Mouse (Mus musculus): ENCODE results near the gene Cnmd. TPM values are rescaled to one million over a fixed set of nuclear protein-coding genes. Genes with fewer than 3 reads are reported as not detected.

Cnmd gene
- polyA plus RNA-seq, 1 experiment, result 0.09 TPM

DNA sequence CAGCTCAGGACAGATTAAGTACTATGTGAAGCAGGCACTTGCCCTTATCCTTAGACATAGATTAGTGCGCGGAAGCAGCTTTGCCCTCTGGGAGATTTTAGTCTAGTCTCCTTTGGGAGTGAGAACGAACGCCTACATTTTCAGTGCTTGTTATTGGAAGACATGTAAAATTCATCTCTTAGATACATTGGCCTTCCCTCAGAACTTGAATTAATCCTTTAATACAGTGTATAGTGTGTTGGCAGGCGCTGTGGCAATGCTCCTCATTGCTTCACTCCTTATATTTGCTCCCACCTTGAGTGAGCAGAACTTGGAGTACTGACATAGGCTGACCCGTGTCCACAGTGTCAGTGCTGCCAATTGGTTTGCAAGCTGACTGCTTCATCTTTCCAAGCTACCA is 53.7 kb downstream of the Cnmd start:
- H3K4me1 ChIP-seq (ENCODE audit: control insufficient read depth, insufficient read depth, low read length), result no peaks in the 10 kb centered on the region
- H3K4me3 ChIP-seq (ENCODE audit: insufficient read depth, low read depth, low read length), result no peak overlapping the region
- no peak for TF ChIP-seq POLR2A (IDR thresholded peaks at IDR 0.05; ENCODE audit: low read depth, low read length)
- TF ChIP-seq CTCF (conservative IDR thresholded peaks at IDR 0.05; ENCODE audit: insufficient read depth, insufficient read length, low read depth, low read length), result no peak
- DNase-seq, result no peak
- no peaks in the 10 kb centered on the region for H3K27me3 ChIP-seq (replicated peaks; ENCODE audit: control insufficient read depth, insufficient read depth, low read length)
- H3K27ac ChIP-seq (ENCODE audit: insufficient read depth, low read depth, low read length), result no peak overlapping the region
- WGBS, result 97% methylated on average over 6 of the region's 6 CpGs
- H3K36me3 ChIP-seq (ENCODE audit: control insufficient read depth, insufficient read depth, low read length), result peaks cover 8% of the 10 kb centered on the region

DNA sequence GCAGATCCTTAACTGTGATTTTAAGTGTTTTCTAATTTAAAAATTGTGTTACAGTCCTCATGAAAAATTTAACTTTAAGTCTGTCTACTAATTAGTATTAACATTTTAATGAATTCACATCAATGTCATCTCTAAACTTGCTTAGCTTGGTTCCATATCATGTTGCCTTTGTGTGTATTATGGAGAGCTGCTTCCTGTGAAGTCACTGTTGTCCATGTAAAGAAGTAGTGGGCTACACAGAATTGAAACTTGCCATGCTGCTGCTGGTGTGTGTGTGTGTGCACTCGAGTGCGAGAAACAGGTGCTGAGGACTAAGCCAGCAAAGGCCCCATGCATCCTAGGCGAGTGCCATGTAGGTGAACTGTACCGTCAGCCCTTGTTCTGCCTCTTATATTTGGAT is 54.6 kb downstream of the Cnmd start:
- Histone ChIP-seq H3K4me3 (ENCODE audit: insufficient read depth, low read depth, low read length) (no peak overlapping the region), H3K27me3 (replicated peaks; ENCODE audit: control insufficient read depth, insufficient read depth, low read length) (no peaks in the 10 kb centered on the region), H3K36me3 (ENCODE audit: control insufficient read depth, insufficient read depth, low read length) (peaks cover 5% of the 10 kb centered on the region), H3K27ac (ENCODE audit: insufficient read depth, low read depth, low read length) (no peak overlapping the region), H3K4me1 (ENCODE audit: control insufficient read depth, insufficient read depth, low read length) (no peaks in the 10 kb centered on the region)
- WGBS, result 97% methylated on average over 4 of the region's 4 CpGs
- no peak for DNase-seq
- TF ChIP-seq CTCF (conservative IDR thresholded peaks at IDR 0.05; ENCODE audit: insufficient read depth, insufficient read length, low read depth, low read length) (no peak), POLR2A (IDR thresholded peaks at IDR 0.05; ENCODE audit: low read depth, low read length) (no peak)

DNA sequence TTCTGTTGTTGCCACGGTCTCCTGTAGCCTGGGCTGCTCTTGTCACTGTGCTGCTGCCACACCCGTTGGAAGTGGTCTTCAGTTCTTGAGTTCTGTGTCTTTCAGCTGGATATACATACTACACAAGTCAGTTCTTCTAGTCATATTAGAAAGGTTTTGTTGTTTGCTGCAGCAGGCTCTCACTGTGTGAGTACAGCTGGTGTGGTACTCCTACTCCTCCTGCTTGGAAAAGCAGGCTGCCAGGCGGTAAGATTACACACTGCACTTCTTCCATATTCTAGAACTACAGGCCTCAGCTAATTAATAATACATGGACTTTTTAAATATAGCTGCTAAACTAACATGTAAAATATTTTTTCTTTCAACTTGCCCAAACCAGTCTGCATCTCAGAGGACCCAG is 55.1 kb downstream of the Cnmd start:
- H3K4me3 ChIP-seq (ENCODE audit: insufficient read depth, low read depth, low read length), result no peak overlapping the region
- 93% methylated on average over 3 of the region's 3 CpGs for WGBS
- H3K27me3 ChIP-seq (replicated peaks; ENCODE audit: control insufficient read depth, insufficient read depth, low read length), result no peaks in the 10 kb centered on the region
- TF ChIP-seq CTCF (conservative IDR thresholded peaks at IDR 0.05; ENCODE audit: insufficient read depth, insufficient read length, low read depth, low read length) (no peak), POLR2A (IDR thresholded peaks at IDR 0.05; ENCODE audit: low read depth, low read length) (no peak)
- H3K4me1 ChIP-seq (ENCODE audit: control insufficient read depth, insufficient read depth, low read length), result no peaks in the 10 kb centered on the region
- H3K36me3 ChIP-seq (ENCODE audit: control insufficient read depth, insufficient read depth, low read length), result peaks cover 5% of the 10 kb centered on the region
- no peak overlapping the region for H3K27ac ChIP-seq (ENCODE audit: insufficient read depth, low read depth, low read length)
- DNase-seq, result no peak

DNA sequence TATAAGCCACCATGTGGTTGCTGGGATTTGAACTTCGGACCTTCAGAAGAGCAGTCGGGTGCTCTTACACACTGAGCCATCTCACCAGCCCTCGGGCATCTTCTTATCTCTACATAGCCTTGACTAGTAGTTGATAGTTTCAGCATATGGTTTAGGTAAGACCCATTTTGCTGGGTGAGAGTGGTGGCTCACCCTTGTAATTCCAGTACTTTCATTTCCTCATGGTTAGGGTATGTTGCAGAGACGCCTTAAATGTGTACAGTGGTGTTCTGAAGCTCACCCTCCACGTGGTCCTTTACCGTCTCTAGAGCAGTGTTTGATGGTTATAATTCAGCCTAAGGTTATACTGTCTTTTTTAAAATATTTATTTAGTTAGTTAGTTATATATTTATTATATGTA is 55.6 kb downstream of the Cnmd start:
- DNase-seq, result no peak
- 87% methylated on average over 6 of the region's 6 CpGs for WGBS
- Histone ChIP-seq H3K4me3 (ENCODE audit: insufficient read depth, low read depth, low read length) (no peak overlapping the region), H3K36me3 (ENCODE audit: control insufficient read depth, insufficient read depth, low read length) (peaks cover 5% of the 10 kb centered on the region), H3K4me1 (ENCODE audit: control insufficient read depth, insufficient read depth, low read length) (no peaks in the 10 kb centered on the region), H3K27me3 (replicated peaks; ENCODE audit: control insufficient read depth, insufficient read depth, low read length) (no peaks in the 10 kb centered on the region), H3K27ac (ENCODE audit: insufficient read depth, low read depth, low read length) (no peak overlapping the region)
- TF ChIP-seq CTCF (conservative IDR thresholded peaks at IDR 0.05; ENCODE audit: insufficient read depth, insufficient read length, low read depth, low read length) (no peak), POLR2A (IDR thresholded peaks at IDR 0.05; ENCODE audit: low read depth, low read length) (no peak)

DNA sequence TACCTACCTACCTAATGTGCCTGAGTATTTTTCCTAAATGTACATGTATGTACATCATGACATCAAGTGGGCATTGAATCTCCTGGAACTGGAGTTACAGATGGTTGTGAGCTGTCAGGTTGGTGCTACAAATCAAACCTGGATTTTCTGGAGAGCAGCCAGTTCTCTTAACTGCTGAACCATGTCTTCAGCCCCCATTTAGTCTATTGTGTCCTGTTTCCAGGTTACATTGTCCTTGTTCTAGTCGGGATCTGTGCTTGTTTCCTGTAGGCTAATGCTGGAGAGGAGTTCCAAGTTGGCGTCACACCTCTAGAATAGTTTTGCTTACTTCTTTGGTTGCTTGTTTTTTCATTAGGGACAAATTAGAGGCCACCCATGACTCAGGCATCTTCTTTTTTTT is 56.1 kb downstream of the Cnmd start:
- 39% methylated on average over 2 of the region's 2 CpGs for WGBS
- no peak for TF ChIP-seq POLR2A (IDR thresholded peaks at IDR 0.05; ENCODE audit: low read depth, low read length)
- TF ChIP-seq CTCF (conservative IDR thresholded peaks at IDR 0.05; ENCODE audit: insufficient read depth, insufficient read length, low read depth, low read length), result no peak
- H3K27me3 ChIP-seq (replicated peaks; ENCODE audit: control insufficient read depth, insufficient read depth, low read length), result no peaks in the 10 kb centered on the region
- no peak overlapping the region for H3K27ac ChIP-seq (ENCODE audit: insufficient read depth, low read depth, low read length)
- peak; percentile 52 for DNase-seq
- peaks cover 8% of the 10 kb centered on the region for H3K36me3 ChIP-seq (ENCODE audit: control insufficient read depth, insufficient read depth, low read length)
- H3K4me1 ChIP-seq (ENCODE audit: control insufficient read depth, insufficient read depth, low read length), result no peaks in the 10 kb centered on the region
- H3K4me3 ChIP-seq (ENCODE audit: insufficient read depth, low read depth, low read length), result no peak overlapping the region

DNA sequence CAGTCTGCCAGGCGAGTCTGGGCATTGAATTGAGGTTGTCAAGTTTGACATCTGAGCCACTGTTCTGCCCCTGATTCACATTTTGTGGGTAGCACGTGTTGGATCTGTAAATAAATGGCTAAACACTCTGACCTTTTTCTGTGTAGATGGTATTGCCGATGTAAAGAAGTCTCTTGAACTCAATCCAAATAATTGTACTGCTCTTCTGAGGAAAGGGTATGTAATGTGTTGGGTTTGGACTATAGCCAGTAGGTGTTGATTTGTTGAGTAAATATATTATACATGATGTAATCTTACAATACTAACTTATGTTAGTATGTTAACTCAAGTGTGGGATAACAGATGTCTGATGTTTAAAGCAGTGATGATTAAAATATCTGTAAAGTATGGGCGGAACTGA is 65.4 kb downstream of the Cnmd start:
- TF ChIP-seq POLR2A (IDR thresholded peaks at IDR 0.05; ENCODE audit: low read depth, low read length) (no peak), CTCF (conservative IDR thresholded peaks at IDR 0.05; ENCODE audit: insufficient read depth, insufficient read length, low read depth, low read length) (no peak)
- Histone ChIP-seq H3K4me3 (ENCODE audit: insufficient read depth, low read depth, low read length) (no peak overlapping the region), H3K27ac (ENCODE audit: insufficient read depth, low read depth, low read length) (no peak overlapping the region), H3K4me1 (ENCODE audit: control insufficient read depth, insufficient read depth, low read length) (no peaks in the 10 kb centered on the region), H3K36me3 (ENCODE audit: control insufficient read depth, insufficient read depth, low read length) (peaks cover 5% of the 10 kb centered on the region), H3K27me3 (replicated peaks; ENCODE audit: control insufficient read depth, insufficient read depth, low read length) (no peaks in the 10 kb centered on the region)
- 54% methylated on average over 4 of the region's 4 CpGs for WGBS
- DNase-seq, result no peak

DNA sequence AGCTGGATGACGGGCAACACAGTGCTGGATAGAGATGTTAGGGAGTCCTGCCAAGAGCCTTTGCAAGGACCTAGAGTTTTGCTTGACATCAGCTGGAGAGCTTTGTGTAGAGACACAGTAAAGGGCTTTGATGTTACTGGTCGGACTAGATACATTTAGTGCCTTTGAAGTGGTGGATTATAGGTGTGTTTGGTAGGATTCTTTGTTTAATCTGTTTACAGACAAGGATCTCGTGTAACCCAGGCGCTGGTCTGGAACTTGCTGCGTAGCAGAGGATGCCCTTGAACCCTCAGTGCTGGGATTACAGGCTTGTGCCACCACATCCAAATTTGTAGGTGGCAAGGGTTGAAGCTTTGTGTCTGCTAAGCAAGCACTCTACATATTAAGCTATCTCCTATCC is 67.9 kb downstream of the Cnmd start:
- TF ChIP-seq CTCF (conservative IDR thresholded peaks at IDR 0.05; ENCODE audit: insufficient read depth, insufficient read length, low read depth, low read length), result no peak
- no peak for TF ChIP-seq POLR2A (IDR thresholded peaks at IDR 0.05; ENCODE audit: low read depth, low read length)
- H3K36me3 ChIP-seq (ENCODE audit: control insufficient read depth, insufficient read depth, low read length), result peaks cover 2% of the 10 kb centered on the region
- 94% methylated on average over 5 of the region's 5 CpGs for WGBS

DNA sequence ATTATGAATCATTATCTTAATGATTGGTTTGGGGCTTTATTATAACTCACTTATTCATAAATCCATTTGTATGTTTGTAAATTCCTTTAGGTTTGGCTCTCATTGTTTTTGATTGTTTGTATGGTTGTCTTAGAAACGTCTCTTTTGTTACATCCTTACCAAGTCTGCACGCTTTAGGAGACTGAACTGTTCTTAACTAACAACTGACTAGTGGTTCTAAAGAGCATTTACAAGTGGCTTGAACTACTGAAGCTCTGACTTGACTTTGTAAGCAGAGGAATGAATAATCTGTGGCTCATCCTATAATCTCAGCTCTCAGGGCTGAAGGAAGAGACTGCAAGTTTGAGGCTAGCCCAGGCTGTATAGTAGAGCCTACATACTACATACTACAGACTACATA is 70.4 kb downstream of the Cnmd start:
- H3K27me3 ChIP-seq (replicated peaks; ENCODE audit: control insufficient read depth, insufficient read depth, low read length), result no peaks in the 10 kb centered on the region
- H3K27ac ChIP-seq (ENCODE audit: insufficient read depth, low read depth, low read length), result no peak overlapping the region
- WGBS, result 94% methylated on average over 2 of the region's 2 CpGs
- H3K4me3 ChIP-seq (ENCODE audit: insufficient read depth, low read depth, low read length), result no peak overlapping the region
- TF ChIP-seq POLR2A (IDR thresholded peaks at IDR 0.05; ENCODE audit: low read depth, low read length) (no peak), CTCF (conservative IDR thresholded peaks at IDR 0.05; ENCODE audit: insufficient read depth, insufficient read length, low read depth, low read length) (no peak)
- peaks cover 6% of the 10 kb centered on the region for H3K4me1 ChIP-seq (ENCODE audit: control insufficient read depth, insufficient read depth, low read length)
- no peak for DNase-seq
- H3K36me3 ChIP-seq (ENCODE audit: control insufficient read depth, insufficient read depth, low read length), result peaks cover 2% of the 10 kb centered on the region; the same call in 1 of the 2 replicates

More for the DNA sequence above, 67.9 kb downstream of the Cnmd start:
- H3K27me3 ChIP-seq (replicated peaks; ENCODE audit: control insufficient read depth, insufficient read depth, low read length), result no peaks in the 10 kb centered on the region
- no peak overlapping the region for H3K4me3 ChIP-seq (ENCODE audit: insufficient read depth, low read depth, low read length)
- no peak overlapping the region for H3K27ac ChIP-seq (ENCODE audit: insufficient read depth, low read depth, low read length)
- no peak for DNase-seq
- no peaks in the 10 kb centered on the region; the same call in 1 of the 2 replicates for H3K4me1 ChIP-seq (ENCODE audit: control insufficient read depth, insufficient read depth, low read length)

All from kidney, adult 2 months (tissue).